Mouse (Mus musculus): ENCODE data around the gene Tmtc4. TPM values are rescaled to one million over a fixed set of nuclear protein-coding genes. Genes with fewer than 3 reads are reported as not detected.

The Tmtc4 gene
- total and polyA plus RNA-seq, 3 experiments = 5.7 to 10.2 (median 7.3) TPM

- 94% methylated on average over 3 of the region's 3 CpGs for WGBS
- Histone ChIP-seq H3K4me1 (ENCODE audit: control insufficient read depth, insufficient read depth, low read length) (peaks cover 2% of the 10 kb centered on the region; the same call in 1 of the 2 replicates), H3K27me3 (ENCODE audit: control insufficient read depth, insufficient read depth, low read length) (no peaks in the 10 kb centered on the region), H3K9ac (ENCODE audit: low read depth, low read length) (no peak overlapping the region), H3K4me3 (no peak overlapping the region), H3K27ac (no peak overlapping the region), H3K79me2 (replicated peaks; ENCODE audit: control insufficient read depth, insufficient read depth, low read length) (no peaks in the 10 kb centered on the region), H3K36me3 (ENCODE audit: control insufficient read depth, insufficient read depth, low read length) (no peaks in the 10 kb centered on the region)
- no peak for TF ChIP-seq POLR2A (IDR thresholded peaks at IDR 0.05; ENCODE audit: insufficient read depth, low read depth, low read length)
- TF ChIP-seq CTCF (IDR thresholded peaks at IDR 0.05) = no peak
- no peak for TF ChIP-seq EP300 (IDR thresholded peaks at IDR 0.05; ENCODE audit: insufficient read depth, low read depth, low read length)
- intact Hi-C loops (cut with DNase I) = no loop called here
- no peak for DNase-seq
Measured at GRCm38 (mm10) chr14:122978871-122979270, 5.0 kb downstream of the Tmtc4 start.

DNA sequence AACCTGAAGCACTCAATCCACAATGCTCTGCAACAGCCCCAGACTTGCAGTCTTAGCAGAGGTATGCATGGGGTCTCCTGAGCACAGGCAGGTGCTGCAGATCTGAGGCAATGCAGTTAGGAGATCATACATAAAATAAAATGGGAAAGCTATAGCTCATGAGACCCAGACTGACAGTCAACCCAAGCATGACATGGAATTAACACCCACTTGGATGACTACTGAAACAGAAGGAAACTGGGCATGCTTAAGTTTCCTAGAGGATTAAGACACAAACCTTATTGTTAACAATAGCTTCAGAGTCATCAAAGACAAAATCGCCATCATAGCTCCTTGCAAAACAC, 6.1 kb downstream of the Tmtc4 start:
- DNase-seq = no peak
- Histone ChIP-seq H3K4me1 (ENCODE audit: control insufficient read depth, insufficient read depth, low read length) (no peaks in the 10 kb centered on the region; the same call in 1 of the 2 replicates), H3K27ac (no peak overlapping the region), H3K36me3 (ENCODE audit: control insufficient read depth, insufficient read depth, low read length) (no peaks in the 10 kb centered on the region), H3K9ac (ENCODE audit: low read depth, low read length) (no peak overlapping the region), H3K27me3 (ENCODE audit: control insufficient read depth, insufficient read depth, low read length) (no peaks in the 10 kb centered on the region), H3K4me3 (no peak overlapping the region), H3K79me2 (replicated peaks; ENCODE audit: control insufficient read depth, insufficient read depth, low read length) (no peaks in the 10 kb centered on the region)
- TF ChIP-seq EP300 (IDR thresholded peaks at IDR 0.05; ENCODE audit: insufficient read depth, low read depth, low read length) (no peak), CTCF (IDR thresholded peaks at IDR 0.05) (no peak), POLR2A (IDR thresholded peaks at IDR 0.05; ENCODE audit: insufficient read depth, low read depth, low read length) (no peak)
- 82% methylated on average over 1 of the region's 1 CpGs for WGBS
- intact Hi-C loops (cut with DNase I) = no loop called here

GRCm38 (mm10) chr14:122977056-122977796, 6.6 kb downstream of the Tmtc4 start:
- WGBS = 75% methylated on average over 9 of the region's 9 CpGs
- no peak overlapping the region for H3K9ac ChIP-seq (ENCODE audit: low read depth, low read length)
- no peaks in the 10 kb centered on the region for H3K79me2 ChIP-seq (replicated peaks; ENCODE audit: control insufficient read depth, insufficient read depth, low read length)
- no peak for DNase-seq
- H3K27me3 ChIP-seq (ENCODE audit: control insufficient read depth, insufficient read depth, low read length) = no peaks in the 10 kb centered on the region
- intact Hi-C loops (cut with DNase I) = no loop called here
- no peak overlapping the region for H3K4me3 ChIP-seq
- H3K4me1 ChIP-seq (ENCODE audit: control insufficient read depth, insufficient read depth, low read length) = no peaks in the 10 kb centered on the region; the same call in 1 of the 2 replicates
- no peaks in the 10 kb centered on the region for H3K36me3 ChIP-seq (ENCODE audit: control insufficient read depth, insufficient read depth, low read length)
- TF ChIP-seq EP300 (IDR thresholded peaks at IDR 0.05; ENCODE audit: insufficient read depth, low read depth, low read length) (no peak), CTCF (IDR thresholded peaks at IDR 0.05) (no peak), POLR2A (IDR thresholded peaks at IDR 0.05; ENCODE audit: insufficient read depth, low read depth, low read length) (no peak)
- H3K27ac ChIP-seq = no peak overlapping the region

GRCm38 (mm10) chr14:122974854-122975570, 8.8 kb downstream of the Tmtc4 start:
- intact Hi-C loops (cut with DNase I) = no loop called here
- Histone ChIP-seq H3K4me3 (no peak overlapping the region), H3K79me2 (replicated peaks; ENCODE audit: control insufficient read depth, insufficient read depth, low read length) (no peaks in the 10 kb centered on the region), H3K36me3 (ENCODE audit: control insufficient read depth, insufficient read depth, low read length) (no peaks in the 10 kb centered on the region), H3K27me3 (ENCODE audit: control insufficient read depth, insufficient read depth, low read length) (no peaks in the 10 kb centered on the region), H3K27ac (no peak overlapping the region), H3K9ac (ENCODE audit: low read depth, low read length) (no peak overlapping the region), H3K4me1 (ENCODE audit: control insufficient read depth, insufficient read depth, low read length) (no peaks in the 10 kb centered on the region)
- no peak for DNase-seq
- 81% methylated on average over 3 of the region's 3 CpGs for WGBS
- no peak for TF ChIP-seq CTCF (IDR thresholded peaks at IDR 0.05)

GRCm38 (mm10) chr14:122973091-122973490, 10.7 kb downstream of the Tmtc4 start:
- Histone ChIP-seq H3K4me1 (ENCODE audit: control insufficient read depth, insufficient read depth, low read length) (no peaks in the 10 kb centered on the region), H3K36me3 (ENCODE audit: control insufficient read depth, insufficient read depth, low read length) (no peaks in the 10 kb centered on the region), H3K4me3 (no peak overlapping the region), H3K9ac (ENCODE audit: low read depth, low read length) (no peak overlapping the region), H3K79me2 (replicated peaks; ENCODE audit: control insufficient read depth, insufficient read depth, low read length) (no peaks in the 10 kb centered on the region), H3K27ac (no peak overlapping the region), H3K27me3 (ENCODE audit: control insufficient read depth, insufficient read depth, low read length) (no peaks in the 10 kb centered on the region)
- TF ChIP-seq EP300 (IDR thresholded peaks at IDR 0.05; ENCODE audit: insufficient read depth, low read depth, low read length) = no peak
- TF ChIP-seq POLR2A (IDR thresholded peaks at IDR 0.05; ENCODE audit: insufficient read depth, low read depth, low read length) = no peak
- TF ChIP-seq CTCF (IDR thresholded peaks at IDR 0.05) = no peak
- intact Hi-C loops (cut with DNase I) = no loop called here
- no peak for DNase-seq
- 88% methylated on average over 2 of the region's 2 CpGs for WGBS

DNA sequence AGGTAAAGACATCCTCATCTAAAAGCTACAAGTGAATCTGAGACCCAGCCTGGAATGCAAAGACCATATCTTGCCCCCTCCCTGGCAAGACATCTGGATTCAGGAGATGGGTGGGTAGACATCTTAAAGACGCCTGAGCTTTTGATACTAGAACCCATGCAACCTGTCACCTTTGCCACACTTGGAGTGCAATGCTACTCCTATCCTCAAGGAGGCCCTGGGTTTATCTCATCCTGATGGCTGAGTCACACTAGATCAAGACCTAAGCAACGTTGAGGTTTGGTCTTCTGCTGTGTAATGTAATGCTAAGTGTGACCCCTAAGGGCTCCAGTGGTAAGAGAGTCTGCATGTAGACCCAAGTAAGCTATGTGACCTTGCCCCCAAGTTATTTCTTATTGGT, 15.8 kb downstream of the Tmtc4 start:
- TF ChIP-seq CTCF (IDR thresholded peaks at IDR 0.05) (no peak), EP300 (IDR thresholded peaks at IDR 0.05; ENCODE audit: insufficient read depth, low read depth, low read length) (no peak), POLR2A (IDR thresholded peaks at IDR 0.05; ENCODE audit: insufficient read depth, low read depth, low read length) (no peak)
- Histone ChIP-seq H3K27ac (no peak overlapping the region), H3K36me3 (ENCODE audit: control insufficient read depth, insufficient read depth, low read length) (no peaks in the 10 kb centered on the region), H3K9ac (ENCODE audit: low read depth, low read length) (no peak overlapping the region), H3K79me2 (replicated peaks; ENCODE audit: control insufficient read depth, insufficient read depth, low read length) (no peaks in the 10 kb centered on the region), H3K4me1 (ENCODE audit: control insufficient read depth, insufficient read depth, low read length) (no peaks in the 10 kb centered on the region), H3K4me3 (no peak overlapping the region), H3K27me3 (ENCODE audit: control insufficient read depth, insufficient read depth, low read length) (no peaks in the 10 kb centered on the region)
- WGBS = 65% methylated on average over 2 of the region's 2 CpGs
- intact Hi-C loops (cut with DNase I) = no loop called here
- no peak for DNase-seq

All from heart, adult 2 months (tissue).